Mouse (Mus musculus): ENCODE measurements around the gene Taar9.
A peak's percentile ranks its signal among the peaks of the same experiment; 100 is the strongest.
"Not testable (repeated sequence)": the region's sequence is repeated elsewhere in the genome, so short reads cannot be mapped to it uniquely, and the experiment has no call there.

Gene Taar9

DNA sequence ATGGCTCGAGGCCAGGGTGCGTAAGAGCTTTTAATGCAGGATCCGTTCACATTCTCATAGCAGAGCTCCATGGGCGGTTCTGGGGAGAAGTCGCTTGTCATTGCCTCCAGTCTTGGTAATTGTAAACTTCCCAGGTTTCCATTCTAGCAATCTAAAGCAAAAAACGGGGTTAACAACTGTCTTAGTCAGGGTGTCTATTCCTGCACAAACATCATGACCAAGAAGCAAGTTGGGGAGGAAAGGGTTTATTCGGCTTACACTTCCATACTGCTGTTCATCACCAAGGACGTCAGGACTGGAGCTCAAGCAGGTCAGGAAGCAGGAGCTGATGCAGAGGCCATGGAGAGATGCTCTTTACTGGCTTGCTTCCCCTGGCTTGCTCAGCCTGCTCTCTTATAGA is at the start of gene Taar9:
Gene Taar9 (minus strand): TSS at position 101 of the 400 bp plus-strand sequence.
- not testable (repeated sequence) for DNase-seq (ENCODE audit: low spot score)

DNA sequence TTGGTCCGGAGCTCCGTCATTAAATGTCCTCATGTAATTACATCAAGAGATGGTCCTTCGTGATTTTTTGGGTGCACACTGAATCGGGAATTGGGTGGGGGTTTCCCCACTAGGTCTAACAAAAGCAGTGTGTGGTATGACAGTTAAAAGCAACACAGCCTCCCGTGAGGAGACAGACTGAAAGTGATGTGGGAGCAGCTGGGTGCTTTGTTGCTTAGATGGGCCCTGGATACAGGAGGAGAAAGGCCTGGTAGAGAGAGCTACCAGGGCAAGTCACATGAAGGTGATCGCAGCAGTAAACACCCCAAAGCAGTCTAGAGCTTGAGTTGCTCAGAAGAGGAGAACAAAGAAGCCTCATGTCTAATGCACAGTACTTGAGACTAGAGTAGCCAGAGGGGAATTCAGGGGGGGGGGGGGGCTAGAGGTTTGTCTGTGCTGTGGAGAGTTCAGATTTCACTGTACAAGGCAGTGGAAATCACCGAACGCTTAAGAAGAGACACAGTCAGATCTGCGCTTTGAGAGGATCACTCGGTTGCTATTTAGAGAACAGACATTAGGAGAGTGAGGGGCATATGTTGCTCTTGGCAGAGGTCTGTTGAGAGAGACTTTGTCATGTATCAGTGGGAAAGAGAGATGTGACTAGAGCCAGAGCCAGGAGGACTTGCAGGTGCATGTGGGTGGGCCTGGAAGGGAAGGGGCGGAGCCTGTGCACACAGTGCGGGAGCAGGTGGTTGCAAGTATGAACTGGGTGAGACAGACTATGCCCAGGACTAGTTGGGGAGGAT is 49.3 kb upstream of the Taar9 start:
- no peak for DNase-seq (ENCODE audit: low spot score)

DNA sequence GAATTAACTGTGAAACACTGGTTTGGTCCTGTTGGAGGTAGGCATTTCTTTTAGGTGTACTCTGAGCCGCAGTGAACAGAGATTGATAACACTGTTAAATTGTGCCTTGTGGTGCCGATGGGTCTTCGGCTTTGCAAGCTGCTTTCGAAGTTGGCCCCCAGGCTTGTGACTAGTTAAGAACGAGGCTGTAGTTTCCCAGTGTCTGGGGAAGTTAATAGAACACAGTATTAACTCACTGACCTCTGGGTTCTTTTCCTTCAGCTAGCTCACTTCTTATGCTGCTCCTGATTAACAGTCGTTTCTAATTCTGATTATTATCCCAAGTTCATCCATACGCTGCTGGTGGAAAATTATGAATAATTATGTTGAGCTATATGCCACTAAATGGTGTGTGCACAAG is 40.8 kb upstream of the Taar9 start:
- DNase-seq (ENCODE audit: low spot score), result no peak

DNA sequence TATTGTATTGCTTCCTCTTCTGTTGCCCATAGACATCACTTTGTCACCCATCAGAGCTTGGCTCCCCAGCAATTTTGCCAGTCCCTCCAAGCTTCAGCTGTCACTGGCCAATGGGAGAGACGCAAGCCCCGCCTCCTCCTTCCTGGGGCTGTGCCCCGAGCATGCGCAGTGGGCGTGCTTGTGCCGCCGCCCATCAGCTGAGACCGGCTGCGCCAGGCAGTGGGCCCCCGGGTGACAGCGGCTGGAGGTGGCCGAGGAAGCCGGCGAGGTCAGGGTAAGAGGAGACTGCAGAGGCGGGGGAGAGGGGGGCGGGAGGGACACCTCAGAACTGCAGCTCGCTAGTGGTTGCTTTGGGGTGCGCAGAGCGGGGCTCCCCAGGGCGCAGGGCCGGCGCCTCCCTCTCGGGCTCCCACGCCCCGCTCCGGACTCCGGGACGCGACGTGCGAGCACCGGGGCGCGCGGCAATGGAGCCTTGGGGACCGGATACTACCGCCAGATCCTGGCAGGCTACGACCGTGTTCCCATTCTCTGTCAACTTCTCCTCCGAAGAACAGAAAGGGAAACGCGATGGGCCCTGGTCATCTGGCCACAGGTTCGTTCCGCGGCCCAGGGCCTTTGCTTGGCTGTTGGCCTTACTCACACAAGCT is 39.9 kb upstream of the Taar9 start, which contains the start of gene Stx7:
Gene Stx7 (plus strand): TSS at position 168 of the 647 bp plus-strand sequence.
- peak; percentile 92 for DNase-seq (ENCODE audit: low spot score)

DNA sequence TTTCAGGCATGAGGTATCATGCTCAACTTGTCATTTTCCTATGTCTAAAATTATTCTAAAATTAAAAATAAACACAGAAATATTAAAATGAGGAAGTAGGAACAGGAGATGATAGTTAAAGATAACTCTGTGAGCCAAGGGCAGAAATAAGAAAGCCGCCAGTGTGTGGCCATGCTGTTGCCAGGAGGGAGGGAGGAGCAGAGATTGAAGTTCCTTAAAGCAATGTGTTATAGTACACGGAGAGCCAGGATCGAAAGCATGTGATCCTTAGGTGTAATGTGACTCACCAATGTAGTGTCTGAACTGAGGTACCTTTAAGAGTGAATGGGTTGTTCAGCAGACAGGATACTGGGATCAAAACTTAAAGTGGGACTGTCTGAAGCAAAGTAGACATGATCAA is 33.4 kb upstream of the Taar9 start:
- DNase-seq (ENCODE audit: low spot score), result no peak

DNA sequence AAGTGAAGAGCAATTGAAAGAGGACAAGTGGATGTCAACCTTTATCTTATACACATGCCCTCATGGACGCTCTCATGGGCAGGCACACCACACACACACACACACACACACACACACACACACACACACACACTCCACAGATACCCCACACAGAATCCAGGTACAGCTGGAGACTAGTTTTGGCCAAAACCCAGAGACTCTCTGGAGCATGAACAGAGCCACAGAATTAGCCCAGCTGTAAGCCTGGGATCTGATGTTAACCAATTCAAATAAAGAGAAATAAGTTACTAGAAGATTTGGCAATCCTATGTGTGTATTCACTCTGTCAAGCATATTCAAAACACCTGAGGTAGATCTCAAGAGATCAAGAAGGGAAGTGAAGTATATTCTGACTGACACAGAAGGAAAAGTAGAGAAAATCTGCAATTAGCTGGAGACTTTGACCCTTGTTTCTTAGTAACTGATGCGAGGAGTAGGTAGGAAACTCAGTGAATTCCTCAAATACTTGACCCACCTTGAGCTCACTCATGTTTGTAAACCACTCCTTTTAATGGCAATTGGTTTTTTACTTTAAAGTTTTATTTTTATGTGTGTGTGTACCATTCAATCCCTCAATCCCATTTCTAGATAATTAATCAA is 29.4 kb upstream of the Taar9 start:
- DNase-seq (ENCODE audit: low spot score), result no peak

DNA sequence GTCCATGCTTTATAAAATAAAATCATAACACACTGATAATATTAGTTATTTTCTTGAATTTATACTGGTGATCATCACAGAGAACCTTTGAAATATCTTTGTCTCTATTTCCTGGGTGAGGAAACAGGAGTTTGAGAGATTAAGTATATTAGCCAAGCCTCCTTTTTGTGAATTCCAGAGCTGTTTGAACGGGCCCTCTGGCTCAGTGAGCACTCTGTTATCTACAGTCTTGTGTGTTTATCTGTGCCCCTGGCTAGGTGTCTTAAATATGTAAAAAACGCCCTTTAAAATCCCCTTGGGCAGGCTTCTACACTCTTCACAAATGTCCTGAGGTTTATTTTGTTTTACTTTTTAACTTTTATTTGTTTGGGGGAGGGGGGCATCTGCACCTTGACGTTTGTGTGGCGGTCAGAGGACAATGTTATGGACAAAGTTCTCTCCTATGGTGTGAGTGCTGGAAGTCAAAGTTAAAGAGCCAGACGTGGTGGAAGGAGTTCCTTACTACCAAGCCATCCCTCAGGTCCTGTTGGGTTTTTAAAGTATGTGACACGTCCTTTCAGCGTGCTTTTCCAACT is 24.8 kb upstream of the Taar9 start:
- DNase-seq (ENCODE audit: low spot score), result no peak

DNA sequence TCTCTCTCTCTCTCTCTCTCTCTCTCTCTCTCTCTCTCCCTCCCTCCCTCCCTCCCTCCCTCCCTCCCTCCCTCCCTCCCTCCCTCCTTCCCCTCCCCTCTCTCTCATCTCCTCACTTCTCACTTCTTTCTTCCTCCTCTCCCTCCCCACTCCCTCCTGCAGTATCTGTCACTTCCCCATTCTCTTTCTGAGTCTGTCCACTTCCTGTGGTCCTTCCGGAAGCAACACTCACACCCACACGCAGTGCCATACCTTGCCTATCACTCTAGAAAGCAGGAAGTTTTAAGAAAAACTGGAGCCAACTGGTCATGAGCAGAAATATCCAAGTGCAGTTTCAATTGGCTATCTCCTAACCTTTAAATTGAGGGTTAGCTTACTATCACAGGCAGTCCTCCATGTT is 23.8 kb upstream of the Taar9 start:
- no peak for DNase-seq (ENCODE audit: low spot score)

DNA sequence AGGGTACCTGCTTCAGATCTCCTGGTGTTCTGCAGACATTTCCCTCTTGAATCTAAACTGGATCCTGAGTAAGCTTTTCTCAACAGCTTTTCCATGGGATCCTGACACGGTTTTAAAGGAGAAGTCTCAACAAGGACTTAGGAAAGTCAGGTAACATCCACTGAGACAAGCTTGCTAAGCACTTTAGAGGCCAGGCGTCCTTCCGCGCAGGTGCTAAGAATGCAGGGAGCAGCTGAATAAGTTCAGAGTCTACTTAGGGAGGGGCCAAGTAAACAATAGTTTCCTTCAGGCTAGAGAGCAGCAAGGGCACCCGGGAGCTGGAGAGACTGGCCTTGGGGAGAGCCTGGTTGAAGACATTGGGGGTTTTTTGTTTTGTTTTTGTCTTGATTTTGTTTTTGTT is 22.9 kb upstream of the Taar9 start:
- DNase-seq (ENCODE audit: low spot score), result peak; percentile 34

DNA sequence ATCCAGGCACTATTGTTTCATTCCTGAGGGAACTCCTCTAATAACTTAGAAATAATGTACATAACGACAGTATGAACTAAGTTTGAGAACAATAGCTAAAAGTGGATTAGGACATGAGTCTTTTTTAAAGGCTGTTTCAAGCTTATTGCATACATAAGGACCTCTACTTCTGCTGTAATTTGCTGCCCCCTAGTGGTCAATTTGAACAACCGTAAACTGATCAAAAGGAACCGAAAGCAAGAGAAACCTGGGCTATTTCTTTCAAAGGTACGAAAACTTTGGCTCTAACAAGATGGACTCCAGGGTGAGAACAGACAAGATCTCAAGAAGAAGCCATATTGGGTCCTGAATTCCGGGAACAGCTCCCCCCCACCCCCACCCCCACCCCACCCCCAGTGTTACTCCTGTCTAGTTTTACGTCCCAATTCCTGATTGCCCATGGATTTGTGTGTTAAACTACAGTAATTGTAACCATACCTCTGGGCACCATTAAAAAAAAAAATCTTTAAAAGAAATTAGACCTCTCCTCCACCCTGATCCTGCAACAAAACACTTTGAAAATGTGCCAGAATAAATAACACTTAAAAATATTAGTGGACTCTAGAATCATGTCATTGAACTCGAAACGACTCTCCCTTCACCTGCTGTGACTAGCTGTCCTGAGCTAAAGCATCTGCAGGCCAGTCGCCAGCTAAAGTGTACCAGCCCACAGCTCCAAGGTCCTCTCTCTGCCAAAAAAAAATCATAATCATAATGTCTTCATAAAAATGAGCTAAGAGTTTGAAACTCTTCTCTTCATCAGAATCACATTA is 22.3 kb upstream of the Taar9 start:
- DNase-seq (ENCODE audit: low spot score), result peak; percentile 68

DNA sequence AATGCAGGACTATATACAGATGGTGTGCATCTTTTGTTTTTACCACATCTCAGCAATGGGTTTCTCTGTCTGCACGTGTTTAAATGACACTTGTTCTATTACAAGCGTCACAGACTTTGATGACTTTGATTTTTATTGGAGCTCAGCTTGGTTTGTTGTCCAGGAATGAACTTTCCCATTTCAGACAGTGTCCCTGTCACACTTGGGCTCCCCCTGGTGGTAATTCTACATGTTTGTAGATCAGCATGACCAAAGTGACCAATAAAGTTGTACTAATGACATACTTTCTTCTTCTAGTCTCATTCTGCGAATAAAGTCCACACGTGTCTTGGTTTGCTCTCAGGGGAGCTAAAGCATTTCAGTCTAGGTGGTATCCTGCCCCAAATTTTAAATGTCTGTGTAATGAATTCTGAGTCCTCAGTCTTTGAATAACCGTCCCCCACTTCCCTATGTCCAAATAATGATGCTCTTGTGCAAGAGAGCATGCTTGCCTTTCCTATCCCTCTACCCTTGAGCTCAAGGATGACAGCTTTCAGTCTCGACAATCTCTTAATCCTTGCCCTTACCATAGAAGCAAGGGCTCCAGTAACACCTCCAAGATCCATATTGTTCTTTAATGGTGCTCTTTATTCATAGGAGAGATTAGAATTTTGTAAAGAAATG is 1.9 kb upstream of the Taar9 start:
- peak; percentile 47 for DNase-seq (ENCODE audit: low spot score)

DNA sequence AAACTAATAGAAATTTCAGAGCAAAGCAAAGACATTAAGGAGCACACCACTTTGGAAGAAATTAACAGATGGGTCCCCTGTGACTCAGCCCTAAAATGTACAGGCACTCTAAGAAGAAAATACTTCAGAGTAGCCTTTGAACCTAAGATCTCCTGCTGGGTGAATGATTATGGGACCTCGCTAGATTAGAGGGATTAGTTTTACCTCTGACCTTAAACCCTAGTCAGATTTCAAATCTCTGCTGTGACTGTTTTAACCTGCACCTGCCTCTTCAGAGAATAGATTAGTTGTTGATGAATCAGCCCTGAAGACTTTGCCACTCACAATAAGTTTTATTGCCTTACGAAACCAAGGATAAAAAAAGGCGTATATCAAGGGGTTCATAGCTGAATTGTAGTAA is 1.1 kb downstream of the Taar9 start:
- DNase-seq (ENCODE audit: low spot score), result no peak

DNA sequence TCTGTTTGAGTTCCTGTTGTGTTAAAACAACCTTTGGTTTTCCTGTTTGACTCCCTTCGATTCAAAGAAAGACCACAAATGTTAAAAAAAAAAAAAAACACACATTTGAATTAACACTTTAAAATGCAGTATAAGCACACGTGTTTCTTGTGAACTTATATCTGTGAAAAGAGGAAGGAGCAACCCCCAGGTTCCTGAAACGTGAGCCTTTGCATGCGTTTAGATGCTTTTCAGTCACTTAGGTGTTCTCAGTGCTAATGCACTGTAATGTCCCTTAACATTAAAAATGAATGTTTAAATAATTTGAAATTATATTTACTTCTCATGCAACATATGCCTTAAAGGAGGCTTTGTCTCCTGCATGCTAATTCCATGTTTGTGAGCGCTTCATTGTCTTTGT is 1.6 kb downstream of the Taar9 start:
- no peak for DNase-seq (ENCODE audit: low spot score)

DNA sequence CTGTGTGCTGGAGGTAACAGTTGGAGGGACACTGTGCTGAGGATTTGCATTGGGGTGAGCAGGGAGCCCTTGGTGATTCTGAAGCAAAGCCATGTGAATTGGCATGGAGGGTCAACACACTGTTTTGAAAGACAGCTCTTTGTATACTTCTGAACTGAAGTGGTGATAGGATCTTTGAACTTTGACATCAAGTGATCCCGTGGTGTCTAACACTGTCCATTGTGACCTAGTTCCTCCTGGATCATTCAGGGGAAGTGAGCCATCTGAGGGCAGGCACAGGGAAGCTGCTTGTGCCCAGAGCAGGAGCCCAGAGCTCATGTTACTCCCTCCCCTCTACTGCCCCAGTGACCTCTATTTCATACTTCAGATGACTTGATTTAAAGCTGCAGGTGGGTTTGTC is 6.0 kb downstream of the Taar9 start:
- not testable (repeated sequence) for DNase-seq (ENCODE audit: low spot score)

DNA sequence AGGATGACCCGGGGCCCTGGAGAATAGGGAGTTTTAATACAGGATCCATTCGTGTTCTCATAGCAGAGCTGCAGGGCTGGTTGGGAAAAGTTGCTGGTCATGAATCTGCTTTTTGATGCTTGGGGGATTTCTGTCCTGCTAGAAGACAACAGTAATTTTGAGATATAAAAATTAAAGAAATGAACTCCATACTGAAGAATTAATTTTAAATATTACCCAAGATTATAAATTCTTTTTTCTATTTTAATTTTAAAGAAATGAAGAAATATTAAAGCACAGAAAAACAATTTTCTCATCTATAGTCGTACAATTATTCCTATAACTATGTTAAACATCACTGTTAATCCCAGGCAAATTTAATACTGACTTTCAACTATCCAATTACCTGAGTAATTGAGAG is 7.5 kb downstream of the Taar9 start, which contains the start of gene Taar8c:
Gene Taar8c (minus strand): TSS at position 101 of the 400 bp plus-strand sequence.
- not testable (repeated sequence) for DNase-seq (ENCODE audit: low spot score)

DNA sequence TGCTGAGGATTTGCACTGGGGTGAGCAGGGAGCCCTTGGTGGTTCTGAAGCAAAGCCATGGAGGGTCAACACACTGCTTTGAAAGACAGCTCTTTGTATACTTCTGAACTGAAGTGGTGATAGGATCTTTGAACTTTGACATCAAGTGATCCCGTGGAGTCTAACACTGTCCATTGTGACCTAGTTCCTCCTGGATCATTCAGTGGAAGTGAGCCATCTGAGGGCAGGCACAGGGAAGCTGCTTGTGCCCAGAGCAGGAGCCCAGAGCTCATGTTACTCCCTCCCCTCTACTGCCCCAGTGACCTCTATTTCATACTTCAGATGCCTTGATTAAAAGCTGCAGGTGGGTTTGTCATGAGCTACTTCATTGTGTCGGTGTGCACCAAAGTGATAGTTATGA is 12.3 kb downstream of the Taar9 start:
- not testable (repeated sequence) for DNase-seq (ENCODE audit: low spot score)

DNA sequence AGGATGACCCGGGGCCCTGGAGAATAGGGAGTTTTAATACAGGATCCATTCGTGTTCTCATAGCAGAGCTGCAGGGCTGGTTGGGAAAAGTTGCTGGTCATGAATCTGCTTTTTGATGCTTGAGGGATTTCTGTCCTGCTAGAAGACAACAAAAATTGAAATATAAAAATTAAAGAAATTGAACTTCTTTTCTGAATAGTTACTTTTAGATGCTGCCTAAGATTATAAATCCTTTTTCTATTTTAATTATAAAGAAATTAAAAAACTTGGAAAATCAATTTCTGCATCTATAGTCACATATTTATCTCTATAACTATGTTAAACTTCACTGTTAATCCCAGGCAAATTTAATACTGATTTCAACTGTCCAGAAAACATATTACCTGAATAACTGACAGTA is 17.1 kb downstream of the Taar9 start, which contains the start of gene Taar8b:
Gene Taar8b (minus strand): TSS at position 101 of the 400 bp plus-strand sequence.
- no peak for DNase-seq (ENCODE audit: low spot score)

DNA sequence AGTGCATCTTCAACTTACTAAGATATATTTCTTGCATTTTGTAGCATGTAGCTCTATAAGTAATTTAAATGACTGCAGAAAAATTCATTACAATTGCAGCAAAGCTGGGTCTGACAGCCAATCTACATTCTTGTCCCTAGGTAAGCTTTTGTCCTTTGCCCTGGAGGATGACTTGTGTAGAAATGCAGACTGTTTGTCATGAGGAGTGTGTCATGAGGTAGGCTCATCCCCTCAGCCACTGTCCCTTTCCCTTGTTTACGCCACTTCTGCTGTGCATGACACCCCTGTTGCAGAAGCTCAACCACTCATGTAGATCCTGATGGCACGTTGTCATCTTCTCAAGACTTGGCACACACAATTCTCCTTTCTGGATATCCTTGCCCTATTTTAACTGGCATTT is 22.2 kb downstream of the Taar9 start:
- no peak for DNase-seq (ENCODE audit: low spot score)

DNA sequence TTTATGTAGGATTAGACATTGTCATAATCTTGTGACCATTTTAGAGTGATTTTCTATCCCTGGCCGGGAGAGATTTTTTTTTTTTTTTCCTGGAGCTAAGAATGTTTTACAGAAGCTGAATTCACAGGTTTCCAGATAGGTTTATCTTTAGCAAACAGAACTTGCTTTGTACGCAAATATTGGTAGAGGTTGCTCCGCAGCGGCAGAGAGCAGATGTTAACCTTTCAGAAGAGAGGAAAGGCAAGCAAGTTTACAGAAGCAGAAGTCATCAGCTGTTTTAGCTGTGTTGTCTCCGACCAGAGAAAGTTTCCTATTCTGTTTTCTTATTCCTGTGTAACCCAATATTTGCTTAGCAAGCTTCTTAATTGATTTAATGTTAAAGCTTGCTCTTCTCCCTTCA is 22.8 kb downstream of the Taar9 start:
- DNase-seq (ENCODE audit: low spot score), result no peak

DNA sequence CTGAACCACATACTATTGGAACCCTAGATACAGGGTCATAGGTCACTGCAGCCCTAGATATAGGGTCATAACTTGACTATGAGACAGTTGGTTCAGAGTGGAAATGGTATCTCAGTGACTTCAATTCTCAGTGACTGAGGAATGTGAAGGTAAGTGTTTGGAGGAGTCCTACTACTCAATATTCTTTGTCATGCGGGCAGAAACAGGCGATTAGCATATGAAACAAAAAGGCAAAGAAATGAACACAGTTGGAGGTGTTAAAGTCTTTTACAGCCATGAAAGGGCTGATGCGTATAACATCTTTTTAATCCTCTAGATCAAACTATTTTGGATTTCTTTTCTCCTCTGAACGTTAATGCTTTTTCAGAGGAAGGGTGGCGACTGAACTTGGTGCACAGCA is 23.4 kb downstream of the Taar9 start:
- no peak for DNase-seq (ENCODE audit: low spot score)

DNA sequence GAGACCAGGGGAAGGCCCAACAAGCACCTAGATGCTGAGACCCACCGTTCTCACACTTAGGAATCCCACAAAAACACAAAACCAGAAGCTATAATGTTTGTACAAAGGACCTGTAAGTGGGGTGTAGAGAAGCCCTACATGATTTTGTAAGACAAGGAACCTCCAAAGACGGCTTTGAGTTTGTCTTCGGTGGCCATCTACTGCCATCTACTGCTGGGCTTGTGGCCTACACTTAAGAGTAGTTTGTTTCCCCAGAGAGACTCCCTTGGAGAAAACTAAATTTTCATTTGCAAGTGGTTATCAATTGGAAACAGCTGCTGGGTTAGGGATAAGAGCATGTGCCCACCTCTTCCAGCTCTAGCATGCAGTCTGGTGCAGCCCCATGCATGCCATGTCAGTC is 29.2 kb downstream of the Taar9 start:
- peak; percentile 46 for DNase-seq (ENCODE audit: low spot score)

Measured in urinary bladder, postnatal 14 days (tissue).